Mouse (Mus musculus): ENCODE data around the gene Map4k3. TPM values are rescaled to one million over a fixed set of nuclear protein-coding genes. Genes with fewer than 3 reads are reported as not detected.
A peak's percentile ranks its signal among the peaks of the same experiment; 100 is the strongest.

The Map4k3 gene
- polyA plus RNA-seq, 1 experiment: 38.0 TPM

GRCm38 (mm10) chr17:80693707-80694106, 34.6 kb downstream of the Map4k3 start:
- Histone ChIP-seq H3K4me3 (replicated peaks; ENCODE audit: extremely low read depth, low read depth, low read length) (no peak overlapping the region), H3K4me1 (ENCODE audit: control insufficient read depth, insufficient read depth, low read length) (peaks cover 35% of the 10 kb centered on the region)
- no peak for DNase-seq
- TF ChIP-seq POLR2A (IDR thresholded peaks at IDR 0.05; ENCODE audit: borderline replicate concordance, extremely low read depth, low read depth, low read length) (no peak), CTCF (IDR thresholded peaks at IDR 0.05; ENCODE audit: insufficient read depth, low read length) (no peak)
- 49% methylated on average over 7 of the region's 7 CpGs for WGBS

- WGBS: 53% methylated on average over 13 of the region's 13 CpGs
- Histone ChIP-seq H3K4me3 (replicated peaks; ENCODE audit: extremely low read depth, low read depth, low read length) (no peak overlapping the region), H3K4me1 (ENCODE audit: control insufficient read depth, insufficient read depth, low read length) (peaks cover 30% of the 10 kb centered on the region)
- TF ChIP-seq CTCF (IDR thresholded peaks at IDR 0.05; ENCODE audit: insufficient read depth, low read length): no peak
- TF ChIP-seq POLR2A (IDR thresholded peaks at IDR 0.05; ENCODE audit: borderline replicate concordance, extremely low read depth, low read depth, low read length): no peak
- DNase-seq: no peak
Measured at GRCm38 (mm10) chr17:80692183-80692582, 36.1 kb downstream of the Map4k3 start.

GRCm38 (mm10) chr17:80688701-80689100, 39.6 kb downstream of the Map4k3 start:
- Histone ChIP-seq H3K4me3 (replicated peaks; ENCODE audit: extremely low read depth, low read depth, low read length) (no peak overlapping the region), H3K4me1 (ENCODE audit: control insufficient read depth, insufficient read depth, low read length) (peaks cover 18% of the 10 kb centered on the region)
- DNase-seq: peak; percentile 2
- TF ChIP-seq CTCF (IDR thresholded peaks at IDR 0.05; ENCODE audit: insufficient read depth, low read length): no peak
- no peak for TF ChIP-seq POLR2A (IDR thresholded peaks at IDR 0.05; ENCODE audit: borderline replicate concordance, extremely low read depth, low read depth, low read length)
- 89% methylated on average over 11 of the region's 11 CpGs for WGBS

GRCm38 (mm10) chr17:80686066-80686465, 42.2 kb downstream of the Map4k3 start:
- H3K4me3 ChIP-seq (replicated peaks; ENCODE audit: extremely low read depth, low read depth, low read length): no peak overlapping the region
- peaks cover 16% of the 10 kb centered on the region for H3K4me1 ChIP-seq (ENCODE audit: control insufficient read depth, insufficient read depth, low read length)
- TF ChIP-seq POLR2A (IDR thresholded peaks at IDR 0.05; ENCODE audit: borderline replicate concordance, extremely low read depth, low read depth, low read length): no peak
- no peak for TF ChIP-seq CTCF (IDR thresholded peaks at IDR 0.05; ENCODE audit: insufficient read depth, low read length)
- WGBS: 50% methylated on average over 5 of the region's 5 CpGs
- no peak for DNase-seq

- WGBS: 28% methylated on average over 6 of the region's 6 CpGs
- TF ChIP-seq CTCF (IDR thresholded peaks at IDR 0.05; ENCODE audit: insufficient read depth, low read length): peak; percentile 41
- TF ChIP-seq POLR2A (IDR thresholded peaks at IDR 0.05; ENCODE audit: borderline replicate concordance, extremely low read depth, low read depth, low read length): no peak
- H3K4me1 ChIP-seq (ENCODE audit: control insufficient read depth, insufficient read depth, low read length): peaks cover 16% of the 10 kb centered on the region
- no peak for DNase-seq
- H3K4me3 ChIP-seq (replicated peaks; ENCODE audit: extremely low read depth, low read depth, low read length): no peak overlapping the region
Measured at GRCm38 (mm10) chr17:80683821-80684576, 44.3 kb downstream of the Map4k3 start.

- no peak for DNase-seq
- Histone ChIP-seq H3K4me1 (ENCODE audit: control insufficient read depth, insufficient read depth, low read length) (peaks cover 16% of the 10 kb centered on the region), H3K4me3 (replicated peaks; ENCODE audit: extremely low read depth, low read depth, low read length) (no peak overlapping the region)
- TF ChIP-seq CTCF (IDR thresholded peaks at IDR 0.05; ENCODE audit: insufficient read depth, low read length): no peak
- no peak for TF ChIP-seq POLR2A (IDR thresholded peaks at IDR 0.05; ENCODE audit: borderline replicate concordance, extremely low read depth, low read depth, low read length)
- 58% methylated on average over 5 of the region's 5 CpGs for WGBS
Measured at GRCm38 (mm10) chr17:80683041-80683440, 45.2 kb downstream of the Map4k3 start.

- no peak for TF ChIP-seq CTCF (IDR thresholded peaks at IDR 0.05; ENCODE audit: insufficient read depth, low read length)
- no peak for TF ChIP-seq POLR2A (IDR thresholded peaks at IDR 0.05; ENCODE audit: borderline replicate concordance, extremely low read depth, low read depth, low read length)
- Histone ChIP-seq H3K4me3 (replicated peaks; ENCODE audit: extremely low read depth, low read depth, low read length) (no peak overlapping the region), H3K4me1 (ENCODE audit: control insufficient read depth, insufficient read depth, low read length) (peaks cover 6% of the 10 kb centered on the region; the same call in 1 of the 2 replicates)
- 78% methylated on average over 6 of the region's 6 CpGs for WGBS
- DNase-seq: no peak
Measured at GRCm38 (mm10) chr17:80678190-80678589, 50.1 kb downstream of the Map4k3 start.

GRCm38 (mm10) chr17:80676859-80677535, 51.3 kb downstream of the Map4k3 start:
- no peak overlapping the region for H3K4me3 ChIP-seq (replicated peaks; ENCODE audit: extremely low read depth, low read depth, low read length)
- DNase-seq: no peak
- peaks cover 3% of the 10 kb centered on the region; the same call in 1 of the 2 replicates for H3K4me1 ChIP-seq (ENCODE audit: control insufficient read depth, insufficient read depth, low read length)
- TF ChIP-seq CTCF (IDR thresholded peaks at IDR 0.05; ENCODE audit: insufficient read depth, low read length): no peak
- TF ChIP-seq POLR2A (IDR thresholded peaks at IDR 0.05; ENCODE audit: borderline replicate concordance, extremely low read depth, low read depth, low read length): no peak
- 79% methylated on average over 11 of the region's 11 CpGs for WGBS

GRCm38 (mm10) chr17:80676211-80676610, 52.1 kb downstream of the Map4k3 start:
- 55% methylated on average over 2 of the region's 2 CpGs for WGBS

More at GRCm38 (mm10) chr17:80676211-80676610, 52.1 kb downstream of the Map4k3 start:
- Histone ChIP-seq H3K4me1 (ENCODE audit: control insufficient read depth, insufficient read depth, low read length) (peaks cover 6% of the 10 kb centered on the region; the same call in 1 of the 2 replicates), H3K4me3 (replicated peaks; ENCODE audit: extremely low read depth, low read depth, low read length) (no peak overlapping the region)
- DNase-seq: no peak
- TF ChIP-seq POLR2A (IDR thresholded peaks at IDR 0.05; ENCODE audit: borderline replicate concordance, extremely low read depth, low read depth, low read length) (no peak), CTCF (IDR thresholded peaks at IDR 0.05; ENCODE audit: insufficient read depth, low read length) (no peak)
